Mouse (Mus musculus) kidney, adult 2 months (tissue): Measurements from ENCODE around the gene Helz. TPM values are rescaled to one million over a fixed set of nuclear protein-coding genes. Genes with fewer than 3 reads are reported as not detected.
"Not testable (repeated sequence)": the region's sequence is repeated elsewhere in the genome, so short reads cannot be mapped to it uniquely, and the experiment has no call there.

Source experiments
- DNase-seq: peaks from one replicate; pipeline ENCODE4 v3.0.0; 2021
- H3K27ac ChIP-seq: fragments of 200-500 bp; 2 replicates; pipeline ENCODE4 v1.5.1; 2012; ENCODE audit warnings: low read depth, low read length, control low read depth, inconsistent platforms; ENCODE audit not compliant: insufficient read depth
- H3K27me3 ChIP-seq: fragments of 200-500 bp; replicated peaks from 2 replicates; pipeline ENCODE4 v1.6.1; 2012; ENCODE audit warnings: mild to moderate bottlenecking, moderate library complexity, low read length, inconsistent platforms; ENCODE audit not compliant: control insufficient read depth, insufficient read depth
- H3K36me3 ChIP-seq: fragments of 200-500 bp; 2 replicates; pipeline ENCODE4 v1.6.1; 2012; ENCODE audit warnings: mild to moderate bottlenecking, moderate library complexity, low read length, inconsistent platforms; ENCODE audit not compliant: control insufficient read depth, insufficient read depth
- H3K4me1 ChIP-seq: fragments of 200-500 bp; 2 replicates; pipeline ENCODE4 v1.6.1; 2011; ENCODE audit warnings: low read length; ENCODE audit not compliant: control insufficient read depth, insufficient read depth
- H3K4me3 ChIP-seq: fragments of 200-500 bp; 2 replicates; pipeline ENCODE4 v1.5.1; 2011; ENCODE audit warnings: mild to moderate bottlenecking, low read depth, low read length, control low read depth; ENCODE audit not compliant: insufficient read depth
- CTCF ChIP-seq: fragments of 200-500 bp; conservative IDR thresholded peaks from 2 replicates; pipeline ENCODE4 v1.5.1; 2011; ENCODE audit warnings: low read depth, mild to moderate bottlenecking, control low read depth, low read length, moderate library complexity, mixed read lengths; ENCODE audit not compliant: insufficient read depth, insufficient read length
- POLR2A ChIP-seq: fragments of 200-500 bp; IDR thresholded peaks from one replicate; pipeline ENCODE4 v1.6.1; 2011; ENCODE audit warnings: low read depth, low read length, control low read depth
- WGBS: fragments of 180-500 bp; shearing (Covaris S2); methylation state at CpG from one replicate; pipeline ENCODE4 v1.1.7; 2018; 5-methylcytosine and 5-hydroxymethylcytosine counted together
- polyA plus RNA-seq: library from polyadenylated mRNA; depleted of rRNA; stranded (reverse); fragments of >200 nt; gene quantifications from 2 replicates; pipeline ENCODE4 v1.2.3, GENCODE M21; 2012

The Helz gene
- polyA plus RNA-seq, 1 experiment = 18.8 TPM

DNA sequence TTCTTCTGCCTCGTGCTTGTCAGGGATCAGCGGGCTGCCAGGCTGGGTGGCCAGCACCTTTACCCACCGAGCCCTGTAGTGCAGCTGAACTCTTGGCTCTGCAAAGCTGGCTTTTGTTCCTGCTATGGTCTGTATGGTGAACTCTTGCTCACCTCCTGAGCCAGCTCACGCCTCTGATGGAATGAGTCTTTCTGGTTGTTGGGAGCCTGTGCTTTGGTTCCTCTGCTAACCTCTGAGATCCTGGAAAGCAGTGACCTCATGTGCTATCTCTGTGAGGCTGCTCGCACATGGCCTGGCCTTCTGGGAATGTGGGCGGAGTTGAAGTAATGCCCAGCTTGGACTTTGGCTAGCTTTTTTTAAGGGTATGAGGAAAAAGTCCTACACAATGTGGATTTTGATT, 26.1 kb downstream of the Helz start:
- 20% methylated on average over 6 of the region's 6 CpGs for WGBS
- DNase-seq = peak; percentile 92
- TF ChIP-seq CTCF = no peak
- TF ChIP-seq POLR2A = no peak
- H3K4me3 ChIP-seq = no peak overlapping the region
- peaks cover 17% of the 10 kb centered on the region for H3K4me1 ChIP-seq
- H3K27me3 ChIP-seq = no peaks in the 10 kb centered on the region
- no peaks in the 10 kb centered on the region; the same call in 1 of the 2 replicates for H3K36me3 ChIP-seq
- peak overlapping the region; percentile 18; the same call in 1 of the 2 replicates for H3K27ac ChIP-seq

DNA sequence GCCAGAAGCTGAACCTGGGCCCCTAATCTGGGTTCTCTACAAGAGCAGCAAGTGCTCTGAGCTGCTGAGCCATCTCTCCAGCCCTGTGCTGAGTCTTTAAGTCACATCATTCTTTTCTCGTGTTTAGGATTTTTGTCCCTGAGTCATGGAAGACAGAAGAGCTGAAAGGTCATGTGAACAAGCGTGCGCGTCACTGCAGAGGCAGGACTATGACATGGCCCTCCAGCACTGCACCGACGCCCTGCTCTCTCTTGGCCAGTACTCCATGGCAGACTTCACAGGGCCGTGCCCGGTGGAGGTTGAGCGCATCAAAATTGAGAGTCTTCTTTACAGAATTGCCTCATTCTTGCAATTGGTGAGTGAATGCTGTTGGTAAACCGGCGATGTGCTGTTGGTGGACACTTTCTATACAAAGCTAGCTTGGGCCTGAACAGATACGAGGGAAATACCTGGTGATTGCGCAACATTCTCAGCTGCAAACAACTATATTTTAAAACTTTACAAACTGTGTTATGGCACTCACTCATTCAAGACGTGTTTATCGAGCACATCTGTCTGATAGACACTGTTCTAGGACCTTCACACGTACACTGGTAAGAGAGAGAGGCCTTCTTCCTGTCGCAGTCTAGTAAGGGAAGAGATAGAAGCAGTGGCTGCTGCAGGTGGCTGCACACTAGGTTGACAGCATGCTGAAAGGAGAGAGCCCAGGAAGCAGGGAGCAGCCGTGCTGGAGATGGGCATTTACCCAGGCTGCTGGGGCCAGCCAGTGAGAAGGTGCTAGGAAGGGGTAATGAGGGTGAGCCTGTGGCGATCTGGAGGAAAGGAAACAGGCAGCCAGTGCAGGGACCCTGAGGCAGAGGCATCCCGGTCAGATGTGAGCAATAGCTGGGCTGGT, 27.3 kb downstream of the Helz start:
- H3K27ac ChIP-seq = no peak overlapping the region

DNA sequence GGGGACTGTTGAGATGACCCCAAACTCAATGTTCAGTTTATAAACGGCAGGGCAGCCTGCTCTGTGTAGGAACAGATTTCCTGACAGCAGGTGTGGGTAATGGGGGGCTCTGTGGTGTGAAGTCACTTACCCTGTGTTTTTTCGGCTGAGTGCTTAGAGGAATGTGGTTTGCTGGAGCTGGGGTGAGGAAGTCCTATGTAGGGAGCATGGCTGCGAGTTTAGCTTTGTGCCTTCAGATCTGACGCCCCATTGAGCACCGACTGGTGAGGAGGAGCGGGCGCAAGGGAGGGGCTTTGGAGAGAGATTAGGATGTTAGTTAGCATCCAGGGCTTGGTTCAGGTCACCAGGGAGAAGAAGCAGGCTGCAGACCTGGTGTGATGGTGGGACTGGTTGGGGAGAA, 28.5 kb downstream of the Helz start:
- 53% methylated on average over 7 of the region's 7 CpGs for WGBS
- peaks cover 17% of the 10 kb centered on the region for H3K4me1 ChIP-seq
- no peak for DNase-seq
- no peaks in the 10 kb centered on the region for H3K27me3 ChIP-seq
- TF ChIP-seq POLR2A = no peak
- no peak for TF ChIP-seq CTCF
- H3K4me3 ChIP-seq = no peak overlapping the region
- no peaks in the 10 kb centered on the region; the same call in none of the 2 replicates for H3K36me3 ChIP-seq
- no peak overlapping the region for H3K27ac ChIP-seq

More for the DNA sequence above, 27.3 kb downstream of the Helz start:
- Histone ChIP-seq H3K27me3 (no peaks in the 10 kb centered on the region), H3K4me3 (no peak overlapping the region), H3K36me3 (no peaks in the 10 kb centered on the region; the same call in none of the 2 replicates), H3K4me1 (peaks cover 17% of the 10 kb centered on the region)
- no peak for DNase-seq
- 77% methylated on average over 20 of the region's 20 CpGs for WGBS
- TF ChIP-seq POLR2A (no peak), CTCF (no peak)

DNA sequence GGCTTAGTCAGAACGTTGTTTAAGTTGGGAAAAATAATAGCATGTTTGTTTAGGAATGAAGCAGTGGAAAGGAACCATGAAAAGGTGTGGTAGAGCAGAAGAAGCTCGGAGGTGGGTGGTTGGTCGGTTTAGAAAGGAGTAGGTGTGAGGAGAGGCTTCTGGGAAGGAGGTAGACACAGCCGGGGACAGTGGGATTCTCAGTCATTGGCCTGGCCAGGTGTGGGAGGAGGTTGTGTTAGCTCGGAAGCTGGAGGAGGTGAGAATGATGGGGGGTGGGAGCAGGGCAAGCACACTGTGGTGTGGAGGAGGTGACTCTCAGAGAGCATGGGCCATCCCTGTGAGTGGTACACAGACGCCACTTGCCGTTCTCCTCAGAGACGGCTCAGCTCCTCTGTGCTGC, 29.7 kb downstream of the Helz start:
- Histone ChIP-seq H3K27me3 (no peaks in the 10 kb centered on the region), H3K4me1 (peaks cover 17% of the 10 kb centered on the region), H3K36me3 (no peaks in the 10 kb centered on the region; the same call in none of the 2 replicates), H3K27ac (no peak overlapping the region), H3K4me3 (no peak overlapping the region)
- 72% methylated on average over 8 of the region's 8 CpGs for WGBS
- DNase-seq = no peak
- no peak for TF ChIP-seq POLR2A
- no peak for TF ChIP-seq CTCF

DNA sequence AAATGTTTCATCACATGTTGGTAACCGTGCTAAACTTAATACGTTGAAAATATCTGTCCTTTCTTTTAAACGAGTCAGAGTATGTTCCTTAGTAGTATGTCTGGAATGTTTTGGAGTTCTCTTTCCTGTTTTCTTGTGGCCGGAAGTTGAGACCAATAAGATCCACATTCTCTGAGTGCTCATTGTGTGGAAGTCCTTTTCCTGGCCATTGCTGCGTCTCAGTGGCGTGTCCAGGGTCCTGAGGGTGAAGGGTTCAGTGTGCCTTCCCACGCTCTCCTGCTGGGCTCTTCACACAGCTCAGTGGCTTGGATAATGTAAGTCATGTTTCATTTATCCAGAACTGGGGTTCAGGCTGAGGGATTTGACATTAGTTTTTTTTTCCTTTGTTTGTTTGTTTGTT, 30.5 kb downstream of the Helz start:
- Histone ChIP-seq H3K36me3 (no peaks in the 10 kb centered on the region; the same call in none of the 2 replicates), H3K27ac (peak overlapping the region; percentile 41; the same call in 1 of the 2 replicates)
- TF ChIP-seq CTCF (no peak), POLR2A (no peak)

DNA sequence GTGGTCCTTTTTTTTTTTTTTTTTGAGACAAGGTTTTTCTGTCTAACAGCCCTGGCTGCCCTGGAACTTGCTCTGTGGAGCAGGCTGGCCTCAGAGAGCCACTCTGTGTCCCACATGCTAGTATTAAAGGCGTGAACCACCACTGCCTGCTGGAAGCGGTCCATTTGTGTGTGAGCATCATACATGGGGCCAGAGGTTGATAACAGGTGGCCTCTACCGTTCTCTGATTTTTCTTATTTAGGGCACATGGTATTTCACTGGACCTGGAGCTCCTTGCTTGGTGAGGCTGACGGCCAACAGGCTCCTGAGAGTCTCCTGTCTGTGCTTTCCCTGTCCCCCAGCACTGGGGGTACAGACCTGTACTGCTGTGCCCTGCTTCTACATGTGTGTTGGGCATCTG, 33.1 kb downstream of the Helz start:
- Histone ChIP-seq H3K36me3 (no peaks in the 10 kb centered on the region; the same call in 1 of the 2 replicates), H3K4me3 (no peak overlapping the region), H3K27ac (no peak overlapping the region), H3K27me3 (no peaks in the 10 kb centered on the region), H3K4me1 (no peaks in the 10 kb centered on the region; the same call in none of the 2 replicates)
- 93% methylated on average over 4 of the region's 4 CpGs for WGBS
- no peak for TF ChIP-seq POLR2A
- no peak for TF ChIP-seq CTCF
- DNase-seq = no peak

More for the DNA sequence above, 30.5 kb downstream of the Helz start:
- peak; percentile 55 for DNase-seq
- WGBS = 35% methylated on average over 7 of the region's 7 CpGs
- Histone ChIP-seq H3K4me3 (no peak overlapping the region), H3K4me1 (peaks cover 11% of the 10 kb centered on the region), H3K27me3 (no peaks in the 10 kb centered on the region)

DNA sequence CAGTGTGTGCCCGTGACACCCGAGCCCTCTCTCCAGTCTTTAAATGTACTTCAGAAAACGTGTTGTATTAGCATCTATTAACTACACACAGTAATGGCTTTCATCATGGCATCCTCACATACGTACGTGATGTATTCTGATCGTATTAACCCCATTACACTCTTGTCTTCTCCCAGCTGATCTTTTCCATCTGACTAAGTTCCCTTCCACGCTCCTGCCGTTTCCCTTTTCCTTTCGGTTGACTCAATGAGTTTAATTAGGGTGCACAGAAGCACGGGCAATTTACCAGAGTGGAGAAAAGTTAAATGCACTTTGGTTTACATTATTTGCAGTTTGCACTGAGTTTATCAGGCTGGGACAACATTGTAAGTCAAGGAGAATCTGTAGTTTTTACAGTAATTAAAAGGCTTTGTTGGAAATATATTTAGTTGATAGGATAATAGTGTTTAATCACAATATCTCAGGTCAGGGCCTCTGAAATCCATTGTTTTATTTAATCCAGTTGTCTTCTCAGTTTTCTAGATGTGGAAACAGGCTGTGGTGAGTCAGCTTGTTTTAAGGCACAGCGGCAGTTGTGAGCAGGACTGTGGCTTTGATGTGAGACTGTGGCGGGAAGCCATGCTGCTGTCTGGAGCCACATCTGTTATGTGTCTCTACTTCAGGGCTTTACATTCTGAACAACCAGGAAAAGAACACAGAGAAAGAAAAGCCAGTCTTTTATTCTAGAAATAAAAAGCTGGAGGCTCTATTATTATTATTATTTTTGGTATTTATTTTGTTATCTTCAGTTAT, 37.1 kb downstream of the Helz start:
- H3K4me1 ChIP-seq = peaks cover 6% of the 10 kb centered on the region; the same call in 1 of the 2 replicates
- no peak overlapping the region for H3K27ac ChIP-seq
- DNase-seq = no peak
- no peaks in the 10 kb centered on the region for H3K36me3 ChIP-seq
- TF ChIP-seq CTCF (no peak), POLR2A (no peak)
- WGBS = 64% methylated on average over 12 of the region's 12 CpGs
- H3K27me3 ChIP-seq = no peaks in the 10 kb centered on the region
- no peak overlapping the region for H3K4me3 ChIP-seq

DNA sequence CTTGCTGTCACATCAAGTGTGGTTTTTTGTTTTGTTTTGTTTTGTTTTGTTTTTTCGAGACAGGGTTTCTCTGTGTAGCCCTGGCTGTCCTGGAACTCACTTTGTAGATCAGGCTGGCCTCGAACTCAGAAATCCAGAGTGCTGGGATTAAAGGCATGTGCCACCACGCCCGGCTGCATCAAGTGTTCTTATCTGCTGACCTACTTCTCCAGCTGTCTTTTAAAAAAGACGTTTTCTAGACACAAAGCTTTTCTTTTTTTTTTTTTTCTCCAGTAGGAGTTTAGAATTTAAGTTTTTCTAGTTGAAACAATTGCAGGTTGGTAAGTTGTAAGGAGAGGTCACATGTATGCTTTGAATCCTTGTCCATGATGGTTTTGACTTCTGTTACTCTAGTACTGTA, 38.4 kb downstream of the Helz start:
- H3K4me3 ChIP-seq, H3K27ac ChIP-seq, H3K36me3 ChIP-seq, H3K27me3 ChIP-seq, H3K4me1 ChIP-seq, DNase-seq: not testable (repeated sequence)
- 80% methylated on average over 5 of the region's 5 CpGs for WGBS
